8 mouse cellular contexts compared by ENCODE assay signal in genomic region chr12:69297411-69298150, GRCm38 (mm10). TPM values are rescaled to one million over a fixed set of nuclear protein-coding genes. Genes with fewer than 3 reads are reported as not detected.
DNase-seq lines count a peak whose midpoint lies in the region; ATAC-seq and TF ChIP-seq lines count a peak whose summit lies in the region.

No protein-coding gene starts in this region.

- TF ChIP-seq CTCF in kidney, adult 2 months (conservative IDR thresholded peaks at IDR 0.05; ENCODE audit: insufficient read depth, insufficient read length, low read depth, low read length), result no peak
- TF ChIP-seq CTCF in G1E (IDR thresholded peaks at IDR 0.05; ENCODE audit: low read depth, low read length), result no peak

- H3K27ac ChIP-seq in kidney, adult 2 months (ENCODE audit: insufficient read depth, low read depth, low read length), result peak overlapping the region; percentile 53; the same call in 1 of the 2 replicates
- peak overlapping the region; percentile 97 for H3K27ac ChIP-seq in forebrain, embryonic 13.5 days
- H3K27ac ChIP-seq in liver, embryonic 16.5 days (ENCODE audit: low read length), result peak overlapping the region; percentile 97

- H3K36me3 ChIP-seq in kidney, adult 2 months (ENCODE audit: control insufficient read depth, insufficient read depth, low read length), result peaks cover 2% of the 10 kb centered on the region; the same call in 1 of the 2 replicates
- H3K36me3 ChIP-seq in G1E (replicated peaks), result peaks cover 40% of the 10 kb centered on the region
- H3K36me3 ChIP-seq in forebrain, embryonic 13.5 days (ENCODE audit: poor library complexity, severe bottlenecking), result peaks cover 38% of the 10 kb centered on the region
- H3K36me3 ChIP-seq in liver, embryonic 16.5 days (ENCODE audit: control insufficient read depth, insufficient read depth), result peaks cover 16% of the 10 kb centered on the region

- WGBS in kidney, adult 2 months, result 14% methylated on average over 20 of the region's 20 CpGs
- WGBS in forebrain, embryonic 13.5 days, result 19% methylated on average over 20 of the region's 20 CpGs
- WGBS in liver, embryonic 16.5 days (ENCODE audit: insufficient replicate concordance), result 18% methylated on average over 20 of the region's 20 CpGs

- H3K4me2 ChIP-seq in forebrain, embryonic 13.5 days, result peak overlapping the region; percentile 76
- peak overlapping the region; percentile 84 for H3K4me2 ChIP-seq in liver, embryonic 16.5 days (ENCODE audit: low read depth, low read length)

- no peak for ATAC-seq in G1E (ENCODE audit: extremely low read depth, insufficient number of reproducible peaks, low FRiP score, poor library complexity, severe bottlenecking)
- no peak; the same call in 1 of the 2 replicates for ATAC-seq in forebrain, embryonic 13.5 days
- no peak for ATAC-seq in liver, embryonic 16.5 days (ENCODE audit: low read depth)

- no peaks in the 10 kb centered on the region for H3K27me3 ChIP-seq in kidney, adult 2 months (replicated peaks; ENCODE audit: control insufficient read depth, insufficient read depth, low read length)
- H3K27me3 ChIP-seq in G1E (ENCODE audit: insufficient read depth, low read length), result 0 out of 2 replicates have a peak, but pooled peaks cover 2% of the 10 kb centered on the region
- no peaks in the 10 kb centered on the region for H3K27me3 ChIP-seq in forebrain, embryonic 13.5 days
- no peaks in the 10 kb centered on the region for H3K27me3 ChIP-seq in liver, embryonic 16.5 days (ENCODE audit: control insufficient read depth, insufficient read depth, low read depth, low read length)

- TF ChIP-seq POLR2A in kidney, adult 2 months (IDR thresholded peaks at IDR 0.05; ENCODE audit: low read depth, low read length), result no peak

- peak; percentile 42 for DNase-seq in kidney, adult 2 months
- DNase-seq in kidney, adult 18-20 months, result no peak
- DNase-seq in G1E (ENCODE audit: low spot score), result no peak
- no peak for DNase-seq in cerebellum, postnatal 25 days
- DNase-seq in gastrocnemius, postnatal 25 days, result no peak
- DNase-seq in thymus, postnatal 14 days, result no peak

- no peaks in the 10 kb centered on the region for H3K9me3 ChIP-seq in G1E (replicated peaks)
- no peaks in the 10 kb centered on the region for H3K9me3 ChIP-seq in forebrain, embryonic 13.5 days (replicated peaks)
- H3K9me3 ChIP-seq in liver, embryonic 16.5 days (replicated peaks; ENCODE audit: control insufficient read depth, low read length), result no peaks in the 10 kb centered on the region

- H3K4me3 ChIP-seq in kidney, adult 2 months (ENCODE audit: insufficient read depth, low read depth, low read length), result peak overlapping the region; percentile 79
- peak overlapping the region; percentile 76 for H3K4me3 ChIP-seq in G1E (ENCODE audit: low read depth, low read length)
- peak overlapping the region; percentile 96 for H3K4me3 ChIP-seq in forebrain, embryonic 13.5 days
- H3K4me3 ChIP-seq in liver, embryonic 16.5 days (ENCODE audit: low read depth, low read length), result peak overlapping the region; percentile 98

- peaks cover 10% of the 10 kb centered on the region for H3K4me1 ChIP-seq in kidney, adult 2 months (ENCODE audit: control insufficient read depth, insufficient read depth, low read length)
- H3K4me1 ChIP-seq in G1E (ENCODE audit: insufficient read depth, low read depth, low read length), result peaks cover 48% of the 10 kb centered on the region
- peaks cover 29% of the 10 kb centered on the region for H3K4me1 ChIP-seq in forebrain, embryonic 13.5 days
- H3K4me1 ChIP-seq in liver, embryonic 16.5 days (ENCODE audit: control insufficient read depth, low read depth, low read length), result peaks cover 47% of the 10 kb centered on the region

- H3K9ac ChIP-seq in forebrain, embryonic 13.5 days, result peak overlapping the region; percentile 98
- peak overlapping the region; percentile 99 for H3K9ac ChIP-seq in liver, embryonic 16.5 days (ENCODE audit: low read depth, low read length)

RNA-seq across cellular contexts. Expression of gene Klhdc2, which starts 1.1 kb away (rescaled TPM):
- 41.0 and 42.8 TPM in 2 replicates for polyA plus RNA-seq in kidney, adult 2 months (2012; rRNA removed)
- 129 and 134 TPM in 2 replicates for total RNA-seq in G1E (2014; fragmentation: Nextera tagmentation)
- total RNA-seq in G1E (2017), result 127 and 141 TPM in 2 replicates
- polyA plus RNA-seq in G1E (2012), result 33.6 and 41.4 TPM in 2 replicates
- 264 and 267 TPM in 2 replicates for polyA plus RNA-seq in forebrain, embryonic 13.5 days (2015; fragmentation: Nextera tagmentation; extraction: Ambion mirVana)
- polyA plus RNA-seq in liver, embryonic 16.5 days (2015; fragmentation: Nextera tagmentation; extraction: Ambion mirVana), result 68.6 and 76.9 TPM in 2 replicates
- 100 to 1,000 TPM in 1 of 2 experiments, 10 to 100 TPM in 1; 90.5 to 104 TPM for total RNA-seq in gastrocnemius, postnatal 25 days (2021)

RNA-seq across cellular contexts. Expression of gene Klhdc1, which starts 56.6 kb away (rescaled TPM):
- 2.9 and 5.9 TPM in 2 replicates for polyA plus RNA-seq in kidney, adult 2 months (2012; rRNA removed)
- total RNA-seq in G1E (2014; fragmentation: Nextera tagmentation) (8.5 and 13.0 TPM in 2 replicates), G1E (2017) (8.7 and 14.6 TPM in 2 replicates)
- polyA plus RNA-seq in G1E (2012), result 11.1 and 16.0 TPM in 2 replicates
- polyA plus RNA-seq in forebrain, embryonic 13.5 days (2015; fragmentation: Nextera tagmentation; extraction: Ambion mirVana), result 6.4 and 9.3 TPM in 2 replicates
- 2.5 TPM in 2 replicates for polyA plus RNA-seq in liver, embryonic 16.5 days (2015; fragmentation: Nextera tagmentation; extraction: Ambion mirVana)
- total RNA-seq in gastrocnemius, postnatal 25 days (2021), result 10 to 100 TPM; 15.2 to 18.1 TPM

RNA-seq across cellular contexts. Expression of gene Nemf, which starts 59.4 kb away (rescaled TPM):
- 3.4 and 4.7 TPM in 2 replicates for polyA plus RNA-seq in kidney, adult 2 months (2012; rRNA removed)
- 149 and 150 TPM in 2 replicates for total RNA-seq in G1E (2014; fragmentation: Nextera tagmentation)
- total RNA-seq in G1E (2017), result 103 and 128 TPM in 2 replicates
- polyA plus RNA-seq in G1E (2012), result 2.9 and 4.9 TPM in 2 replicates
- 99.3 and 99.9 TPM in 2 replicates for polyA plus RNA-seq in forebrain, embryonic 13.5 days (2015; fragmentation: Nextera tagmentation; extraction: Ambion mirVana)
- polyA plus RNA-seq in liver, embryonic 16.5 days (2015; fragmentation: Nextera tagmentation; extraction: Ambion mirVana), result 33.7 and 34.2 TPM in 2 replicates
- 10 to 100 TPM; 17.1 to 20.8 TPM for total RNA-seq in gastrocnemius, postnatal 25 days (2021)
